Mouse (Mus musculus): Measurements from ENCODE around the gene Gpr165. TPM values are rescaled to one million over a fixed set of nuclear protein-coding genes. Genes with fewer than 3 reads are reported as not detected.

Gene Gpr165
- 9.0 and 13.3 TPM in 2 replicates for polyA plus RNA-seq (2014; fragmentation: Nextera tagmentation; extraction: Ambion mirVana)

DNA sequence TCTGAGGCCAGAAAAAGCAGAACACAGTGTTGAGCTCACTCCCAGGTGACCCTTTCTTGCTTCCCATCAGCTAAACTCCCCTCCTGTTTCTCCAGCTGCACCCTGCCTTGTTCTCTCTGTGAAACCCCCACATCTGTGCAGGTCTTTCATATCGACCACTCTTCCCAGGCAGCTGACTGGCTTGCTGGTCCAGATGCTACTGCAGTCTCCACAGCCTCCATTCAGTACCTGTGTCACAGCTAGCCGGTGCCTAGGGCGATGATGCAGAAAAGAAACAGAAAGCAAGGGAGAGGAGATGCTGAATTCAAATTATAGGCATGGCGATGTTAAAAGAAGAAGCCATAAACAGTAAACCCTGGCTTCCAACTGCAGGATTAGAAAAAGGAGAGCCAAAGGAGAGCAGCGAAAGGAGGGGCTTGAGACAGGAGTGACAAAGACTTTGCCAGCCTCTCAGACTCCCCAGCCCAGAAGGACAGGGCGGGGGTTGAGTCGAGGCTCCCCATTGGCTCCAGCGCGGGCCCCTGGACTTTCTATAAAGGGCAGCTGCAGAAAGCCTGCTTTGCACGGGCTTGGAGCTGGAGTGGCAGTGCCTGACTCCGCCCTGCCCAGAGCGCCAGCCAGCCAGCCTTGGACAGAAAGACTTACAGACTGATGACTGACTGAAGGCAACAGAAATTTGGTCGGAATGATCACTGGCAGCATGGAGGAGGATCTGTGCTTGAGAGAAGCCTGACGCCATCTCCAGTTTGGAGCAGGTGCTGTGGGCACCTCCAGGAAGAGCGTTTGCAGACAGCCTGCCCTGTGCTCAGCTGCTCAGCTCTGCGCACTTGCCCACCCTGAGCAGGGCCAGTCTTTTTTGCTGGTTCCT, at the start of gene Gpr165:
TSS of gene Gpr165 (plus strand) at position 535 of the 868 bp plus-strand sequence.
- Histone ChIP-seq H3K27ac (peak within 1 kb of the TSS; percentile 77), H3K4me3 (replicated peaks; ENCODE audit: low read length) (peak within 1 kb of the TSS; percentile 40), H3K27me3 (ENCODE audit: control insufficient read depth, insufficient read depth, low read length) (no peaks in the 10 kb centered on the region), H3K9me3 (ENCODE audit: control insufficient read depth, low read length) (no peaks in the 10 kb centered on the region), H3K4me1 (replicated peaks; ENCODE audit: control insufficient read depth, insufficient read depth, low read length) (no peaks in the 10 kb centered on the region), H3K4me2 (replicated peaks) (peak within 1 kb of the TSS; percentile 55), H3K9ac (peak within 1 kb of the TSS; percentile 61), H3K36me3 (replicated peaks; ENCODE audit: control insufficient read depth, insufficient read depth) (no peaks in the 10 kb centered on the region)
- WGBS, result 24% methylated on average over 16 of the region's 16 CpGs
- ATAC-seq (ENCODE audit: low FRiP score) (peak; percentile 99), DNase-seq (ENCODE audit: low spot score) (peak; percentile 51)

DNA sequence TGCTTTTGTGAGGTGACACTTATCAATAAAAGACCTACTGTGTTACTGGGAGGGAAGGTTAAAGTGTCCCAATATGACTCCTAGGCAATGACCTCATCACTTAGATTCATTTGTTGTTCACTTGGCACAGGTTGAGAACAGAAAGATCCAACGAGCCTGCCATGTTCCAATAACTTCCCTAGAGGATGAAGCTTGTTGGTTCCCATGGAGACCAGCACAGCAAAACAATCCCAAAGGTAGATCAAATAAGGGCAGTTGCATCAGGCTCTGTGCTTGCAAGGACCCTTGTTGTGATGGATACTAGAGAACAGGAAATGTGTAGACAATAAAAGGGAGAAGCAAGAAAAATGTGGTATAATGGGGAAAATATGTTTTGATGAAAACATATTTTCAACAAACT, 38.4 kb upstream of the Gpr165 start:
- Histone ChIP-seq H3K27ac (no peak overlapping the region), H3K36me3 (replicated peaks; ENCODE audit: control insufficient read depth, insufficient read depth) (no peaks in the 10 kb centered on the region), H3K9ac (no peak overlapping the region), H3K9me3 (ENCODE audit: control insufficient read depth, low read length) (no peaks in the 10 kb centered on the region), H3K4me1 (replicated peaks; ENCODE audit: control insufficient read depth, insufficient read depth, low read length) (no peaks in the 10 kb centered on the region), H3K4me2 (replicated peaks) (no peak overlapping the region), H3K4me3 (replicated peaks; ENCODE audit: low read length) (no peak overlapping the region), H3K27me3 (ENCODE audit: control insufficient read depth, insufficient read depth, low read length) (no peaks in the 10 kb centered on the region)
- ATAC-seq (ENCODE audit: low FRiP score), result no peak
- WGBS, result 45% methylated on average over 1 of the region's 1 CpGs
- no peak for DNase-seq (ENCODE audit: low spot score)
